Mouse (Mus musculus) heart, adult 2 months (tissue): ENCODE data around the gene Trem3. TPM values are rescaled to one million over a fixed set of nuclear protein-coding genes. Genes with fewer than 3 reads are reported as not detected.

Experiments
- DNase-seq, 2 experiments: peaks; one replicate each; pipeline ENCODE4 v3.0.0; 2021
- H3K27ac ChIP-seq: fragments of 200-600 bp; 2 replicates; pipeline ENCODE4 v1.8.1; 2022
- H3K27me3 ChIP-seq: fragments of 200-500 bp; 2 replicates; pipeline ENCODE4 v1.6.1; 2012; ENCODE audit warnings: mild to moderate bottlenecking, low read length, inconsistent platforms, mixed read lengths; ENCODE audit not compliant: control insufficient read depth, insufficient read depth
- H3K36me3 ChIP-seq: fragments of 200-500 bp; 2 replicates; pipeline ENCODE4 v1.6.1; 2012; ENCODE audit warnings: low read length, inconsistent platforms; ENCODE audit not compliant: control insufficient read depth, insufficient read depth
- H3K4me1 ChIP-seq: fragments of 200-500 bp; 2 replicates; pipeline ENCODE4 v1.6.1; 2011; ENCODE audit warnings: low read length; ENCODE audit not compliant: control insufficient read depth, insufficient read depth
- H3K4me3 ChIP-seq: fragments of 200-600 bp; 2 replicates; pipeline ENCODE4 v1.8.1; 2022
- H3K79me2 ChIP-seq: fragments of 200-500 bp; replicated peaks from 2 replicates; pipeline ENCODE4 v1.6.1; 2012; ENCODE audit warnings: mild to moderate bottlenecking, inconsistent platforms, low read length, moderate library complexity, mixed read lengths; ENCODE audit not compliant: control insufficient read depth, insufficient read depth
- H3K9ac ChIP-seq: fragments of 200-500 bp; 2 replicates; pipeline ENCODE4 v1.6.1; 2012; ENCODE audit warnings: low read depth, mild to moderate bottlenecking, control low read depth, inconsistent platforms, low read length, mixed read lengths
- CTCF ChIP-seq: fragments of 200-600 bp; IDR thresholded peaks from 2 replicates; pipeline ENCODE4 v1.8.1; 2022; ENCODE audit warnings: antibody characterized with exemption, mild to moderate bottlenecking, moderate library complexity
- EP300 ChIP-seq: fragments of 200-500 bp; IDR thresholded peaks from 2 replicates; pipeline ENCODE4 v1.6.1; 2011; ENCODE audit warnings: low read depth, low read length, control low read depth; ENCODE audit not compliant: insufficient read depth
- POLR2A ChIP-seq: fragments of 200-500 bp; IDR thresholded peaks from 2 replicates; pipeline ENCODE4 v1.6.1; 2011; ENCODE audit warnings: mild to moderate bottlenecking, low read depth, low read length, control low read depth; ENCODE audit not compliant: insufficient read depth
- WGBS: fragments of 180-500 bp; shearing (Covaris S2); methylation state at CpG from one replicate; pipeline ENCODE4 v1.1.7; 2018; 5-methylcytosine and 5-hydroxymethylcytosine counted together
- intact Hi-C: fragments of 180-260 bp; cut with DNase I; formaldehyde crosslinking; loops from one replicate; pipeline ENCODE4 v1.15.1; 2025
- polyA plus RNA-seq: library from polyadenylated mRNA; depleted of rRNA; stranded (reverse); fragments of >200 nt; gene quantifications from 2 replicates; pipeline ENCODE4 v1.2.3, GENCODE M21; 2012
- total RNA-seq, 2 experiments: library from RNA; stranded (reverse); gene quantifications; 2 replicates each; pipeline ENCODE4 v1.2.3; 2021

Trem3 gene
- total and polyA plus RNA-seq, 3 experiments: 0.26 TPM; not detected in 2

- Histone ChIP-seq H3K4me1 (no peaks in the 10 kb centered on the region), H3K79me2 (no peaks in the 10 kb centered on the region), H3K4me3 (no peak overlapping the region), H3K27ac (no peak overlapping the region), H3K36me3 (no peaks in the 10 kb centered on the region), H3K9ac (no peak overlapping the region), H3K27me3 (no peaks in the 10 kb centered on the region)
- no peak for DNase-seq
- intact Hi-C loops: no loop called here
- no peak for TF ChIP-seq EP300
- TF ChIP-seq CTCF: no peak
- no peak for TF ChIP-seq POLR2A
- WGBS: 84% methylated on average over 7 of the region's 7 CpGs
These were observed 3.1 kb downstream of the Trem3 start for GRCm38 (mm10) chr17:48250631-48251030.

- no peak for DNase-seq
- no peaks in the 10 kb centered on the region for H3K79me2 ChIP-seq
- H3K4me1 ChIP-seq: no peaks in the 10 kb centered on the region
- no peak overlapping the region for H3K4me3 ChIP-seq
- no peaks in the 10 kb centered on the region for H3K27me3 ChIP-seq
- H3K36me3 ChIP-seq: no peaks in the 10 kb centered on the region
- intact Hi-C loops: no loop called here
- TF ChIP-seq POLR2A: no peak
- no peak for TF ChIP-seq EP300
- TF ChIP-seq CTCF: no peak
- no peak overlapping the region for H3K27ac ChIP-seq
- H3K9ac ChIP-seq: no peak overlapping the region
These were observed 9.0 kb downstream of the Trem3 start for GRCm38 (mm10) chr17:48256575-48256974.

- Histone ChIP-seq H3K4me3 (no peak overlapping the region), H3K4me1 (no peaks in the 10 kb centered on the region), H3K27ac (no peak overlapping the region), H3K79me2 (no peaks in the 10 kb centered on the region), H3K27me3 (no peaks in the 10 kb centered on the region), H3K9ac (no peak overlapping the region), H3K36me3 (no peaks in the 10 kb centered on the region)
- intact Hi-C loops: no loop called here
- 52% methylated on average over 2 of the region's 2 CpGs for WGBS
- TF ChIP-seq CTCF (no peak), EP300 (no peak), POLR2A (no peak)
- no peak for DNase-seq
These were observed 14.3 kb downstream of the Trem3 start for GRCm38 (mm10) chr17:48261868-48262267.

- Histone ChIP-seq H3K4me1 (no peaks in the 10 kb centered on the region), H3K27ac (no peak within 1 kb of the TSS), H3K4me3 (no peak within 1 kb of the TSS), H3K79me2 (no peaks in the 10 kb centered on the region), H3K27me3 (no peaks in the 10 kb centered on the region), H3K36me3 (no peaks in the 10 kb centered on the region), H3K9ac (no peak within 1 kb of the TSS)
- WGBS: 70% methylated on average over 3 of the region's 3 CpGs
- DNase-seq: no peak
- intact Hi-C loops: no loop called here
- no peak for TF ChIP-seq EP300
- no peak for TF ChIP-seq POLR2A
- TF ChIP-seq CTCF: no peak
These were observed 16.3 kb downstream of the Trem3 start, which contains the start of gene Treml4 for GRCm38 (mm10) chr17:48263741-48264362. Treml4 (plus strand) TSS chr17:48264295.

- WGBS: 87% methylated on average over 7 of the region's 7 CpGs
- no peak for TF ChIP-seq EP300
- no peak for TF ChIP-seq CTCF
- no peak for TF ChIP-seq POLR2A
- intact Hi-C loops: no loop called here
These were observed 17.1 kb downstream of the Trem3 start for GRCm38 (mm10) chr17:48264662-48265061.

GRCm38 (mm10) chr17:48266138-48266537 is 18.6 kb downstream of the Trem3 start:
- H3K4me3 ChIP-seq: no peak overlapping the region
- WGBS: 58% methylated on average over 2 of the region's 2 CpGs
- H3K36me3 ChIP-seq: no peaks in the 10 kb centered on the region
- no peaks in the 10 kb centered on the region for H3K4me1 ChIP-seq
- TF ChIP-seq POLR2A (no peak), CTCF (no peak), EP300 (no peak)
- DNase-seq: no peak
- no peak overlapping the region for H3K27ac ChIP-seq
- no peaks in the 10 kb centered on the region for H3K27me3 ChIP-seq
- no peaks in the 10 kb centered on the region for H3K79me2 ChIP-seq
- no peak overlapping the region for H3K9ac ChIP-seq
- intact Hi-C loops: no loop called here

More at GRCm38 (mm10) chr17:48264662-48265061, 17.1 kb downstream of the Trem3 start:
- no peaks in the 10 kb centered on the region for H3K4me1 ChIP-seq
- no peaks in the 10 kb centered on the region for H3K27me3 ChIP-seq
- no peaks in the 10 kb centered on the region for H3K36me3 ChIP-seq
- DNase-seq: no peak
- H3K79me2 ChIP-seq: no peaks in the 10 kb centered on the region
- H3K4me3 ChIP-seq: no peak overlapping the region
- no peak overlapping the region for H3K27ac ChIP-seq
- H3K9ac ChIP-seq: no peak overlapping the region
